Mouse (Mus musculus): ENCODE data around the gene Olfr1288.

The Olfr1288 gene

GRCm38 (mm10) chr2:111473801-111474200, at the start of gene Olfr1288:
Olfr1288 (plus strand) TSS chr2:111474101.
- no peak for DNase-seq (ENCODE audit: low spot score in 2 of 2)

GRCm38 (mm10) chr2:111448842-111449241, 25.1 kb upstream of the Olfr1288 start, which contains the start of gene Olfr1287:
Olfr1287 (plus strand) TSS chr2:111449142.
- no peak for DNase-seq (ENCODE audit: low spot score in 2 of 2)

- DNase-seq (ENCODE audit: low spot score in 2 of 2): no peak
These were observed 6.6 kb downstream of the Olfr1288 start, which contains the start of gene Olfr1289 for GRCm38 (mm10) chr2:111480519-111480918. Olfr1289 (plus strand) TSS chr2:111480819.

GRCm38 (mm10) chr2:111493729-111494128, 19.8 kb downstream of the Olfr1288 start, which contains the start of gene Olfr1290:
Olfr1290 (minus strand) TSS chr2:111493829.
- no peak for DNase-seq (ENCODE audit: low spot score in 2 of 2)

- DNase-seq (ENCODE audit: low spot score in 2 of 2): no peak
These were observed 23.0 kb downstream of the Olfr1288 start, which contains the start of gene Olfr1291-ps1 for GRCm38 (mm10) chr2:111496880-111497279. Olfr1291-ps1 (plus strand) TSS chr2:111497180.

GRCm38 (mm10) chr2:111517451-111517850, 43.5 kb downstream of the Olfr1288 start:
- DNase-seq (ENCODE audit: low spot score in 2 of 2): no peak

- DNase-seq (ENCODE audit: low spot score in 2 of 2): no peak
These were observed 51.0 kb downstream of the Olfr1288 start, which contains the start of gene Olfr1293-ps for GRCm38 (mm10) chr2:111524903-111525302. Olfr1293-ps (plus strand) TSS chr2:111525203.

Data from urinary bladder, postnatal 36 days (tissue).